Mouse (Mus musculus): ENCODE measurements at regions not wholly inside any gene's neighbourhood (a gene's known extent, or its start where the extent isn't known, plus 50 kb on each side); places are given as distances from the start of the nearest gene placed in this dataset.

DNA sequence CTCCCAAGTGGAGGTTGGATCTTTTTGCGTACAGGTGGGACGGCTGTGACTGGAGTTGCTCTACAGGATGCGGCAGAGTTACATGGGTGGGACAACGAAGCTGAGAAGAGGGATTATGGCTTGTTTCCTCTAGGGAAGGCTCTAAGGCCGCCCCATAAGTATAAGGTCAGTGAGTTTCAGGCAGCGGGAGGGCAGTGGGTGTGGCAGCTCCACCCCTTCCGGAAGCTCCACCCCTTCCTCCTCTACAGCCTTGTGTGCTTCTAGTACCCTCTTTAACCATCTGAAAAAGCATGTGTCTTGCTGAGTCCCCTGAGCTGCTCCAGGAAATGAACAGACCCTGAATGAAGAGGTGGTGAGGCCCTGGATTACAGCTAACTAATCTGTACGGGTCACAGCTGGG lies 101.2 kb upstream of the Afdn start:
- no peak for TF ChIP-seq CTCF (IDR thresholded peaks at IDR 0.05; ENCODE audit: low read depth, low read length)
- no peak for TF ChIP-seq POLR2A (IDR thresholded peaks at IDR 0.05; ENCODE audit: extremely low read depth, insufficient read depth, low read length)

All from liver, adult 2 months (tissue).